In genomic region chr6:67481012-67481411, GRCm38 (mm10) we compare ENCODE assay signal across 14 mouse cellular contexts. TPM values are rescaled to one million over a fixed set of nuclear protein-coding genes. Genes with fewer than 3 reads are reported as not detected.
DNase-seq lines count a peak whose midpoint lies in the region; ATAC-seq and TF ChIP-seq lines count a peak whose summit lies in the region.
"Had no signal": no experiment of that assay in that cellular context is flagged by ENCODE, and none has a peak within 500 bp of the region (broad histone marks: within the 10 kb centered on the region; RNA-seq: fewer than 3 reads in every experiment).

No protein-coding gene starts in this region.

- no peak for DNase-seq in heart, adult 11 months
- peak; percentile 88 for DNase-seq in Patski (ENCODE audit: low read depth, low spot score)
- DNase-seq in spleen, adult 18-20 months: no peak
- DNase-seq in hindbrain, embryonic 10.5 days (ENCODE audit: low spot score): no peak
- DNase-seq in forebrain, embryonic 11.5 days (ENCODE audit: low spot score): no peak
- DNase-seq: cerebellum, postnatal 25 days; layer of hippocampus, adult 9-11 months; thymus, postnatal 25 days had no signal

- peak; percentile 86 for ATAC-seq in heart, embryonic 12.5 days (ENCODE audit: insufficient number of reproducible peaks, low FRiP score)
- ATAC-seq in Patski: peak; percentile 100
- peak; percentile 71; the same call in 1 of the 2 replicates for ATAC-seq in kidney, embryonic 14.5 days (ENCODE audit: low FRiP score, low TSS enrichment)
- peak; percentile 96 for ATAC-seq in lung, embryonic 16.5 days (ENCODE audit: low read depth)
- ATAC-seq in forebrain, embryonic 11.5 days (replicated peaks; ENCODE audit: low FRiP score): no peak
- ATAC-seq: CD4-positive, CD25-positive, alpha-beta regulatory T cell, adult 4 months had no signal

- in situ Hi-C loops in Patski (cut with MboI; ENCODE audit: low pct_unique_long_range_greater_than_20kb): no loop called here

- no peak overlapping the region for H3K4me2 ChIP-seq in heart, embryonic 12.5 days
- no peak overlapping the region for H3K4me2 ChIP-seq in kidney, embryonic 14.5 days (replicated peaks; ENCODE audit: low read depth, low read length)
- no peak overlapping the region for H3K4me2 ChIP-seq in lung, embryonic 16.5 days (ENCODE audit: low read depth, low read length)
- no peak overlapping the region for H3K4me2 ChIP-seq in forebrain, embryonic 11.5 days (ENCODE audit: low read depth, low read length, severe bottlenecking)
- H3K4me2 ChIP-seq: limb, embryonic 12.5 days had no signal

- H3K9ac ChIP-seq in heart, embryonic 12.5 days: no peak overlapping the region
- H3K9ac ChIP-seq in kidney, embryonic 14.5 days (ENCODE audit: low read depth, low read length): no peak overlapping the region
- H3K9ac ChIP-seq in lung, embryonic 16.5 days (ENCODE audit: low read length): no peak overlapping the region
- no peak overlapping the region for H3K9ac ChIP-seq in forebrain, embryonic 11.5 days (ENCODE audit: low read length)
- H3K9ac ChIP-seq: limb, embryonic 12.5 days had no signal

- no peaks in the 10 kb centered on the region for H3K9me3 ChIP-seq in heart, embryonic 12.5 days (replicated peaks)
- no peaks in the 10 kb centered on the region for H3K9me3 ChIP-seq in kidney, embryonic 14.5 days (ENCODE audit: control insufficient read depth, low read length)
- H3K9me3 ChIP-seq in lung, embryonic 16.5 days (ENCODE audit: control insufficient read depth, low read length): no peaks in the 10 kb centered on the region
- H3K9me3 ChIP-seq in hindbrain, embryonic 10.5 days: no peaks in the 10 kb centered on the region
- no peaks in the 10 kb centered on the region for H3K9me3 ChIP-seq in forebrain, embryonic 11.5 days (ENCODE audit: control insufficient read depth, low read length)
- H3K9me3 ChIP-seq: limb, embryonic 12.5 days had no signal

- CTCF ChIA-PET in Patski (lab: Charles Lee): interaction anchor here (1.3 to 2.1 kb wide), 5 partner anchors 9 to 53 kb away, joined by 3 to 13 read pairs (median 3); no protein-coding TSS in a partner anchor

- no peak overlapping the region for H3K4me3 ChIP-seq in heart, embryonic 12.5 days
- no peak overlapping the region for H3K4me3 ChIP-seq in kidney, embryonic 14.5 days (ENCODE audit: low read length)
- H3K4me3 ChIP-seq in lung, embryonic 16.5 days (ENCODE audit: low read length): no peak overlapping the region
- no peak overlapping the region for H3K4me3 ChIP-seq in hindbrain, embryonic 10.5 days
- H3K4me3 ChIP-seq in forebrain, embryonic 11.5 days (ENCODE audit: low read depth, low read length): no peak overlapping the region
- H3K4me3 ChIP-seq: erythroblast, embryonic 14.5 days; limb, embryonic 12.5 days had no signal

- H3K27ac ChIP-seq in heart, embryonic 12.5 days (ENCODE audit: poor library complexity, severe bottlenecking): peak overlapping the region; percentile 76
- H3K27ac ChIP-seq in kidney, embryonic 14.5 days (ENCODE audit: low read depth, low read length): no peak overlapping the region
- H3K27ac ChIP-seq in lung, embryonic 16.5 days (ENCODE audit: low read length): peak overlapping the region; percentile 65
- no peak overlapping the region for H3K27ac ChIP-seq in hindbrain, embryonic 10.5 days
- H3K27ac ChIP-seq in forebrain, embryonic 11.5 days (ENCODE audit: low read depth, low read length): no peak overlapping the region
- H3K27ac ChIP-seq: limb, embryonic 12.5 days had no signal

- H3K27me3 ChIP-seq in heart, embryonic 12.5 days (replicated peaks): no peaks in the 10 kb centered on the region
- H3K27me3 ChIP-seq in Patski: no peaks in the 10 kb centered on the region
- no peaks in the 10 kb centered on the region for H3K27me3 ChIP-seq in kidney, embryonic 14.5 days (ENCODE audit: control insufficient read depth, insufficient read depth, low read length)
- H3K27me3 ChIP-seq in lung, embryonic 16.5 days (ENCODE audit: control insufficient read depth, insufficient read depth, low read depth, low read length): no peaks in the 10 kb centered on the region
- H3K27me3 ChIP-seq in hindbrain, embryonic 10.5 days (ENCODE audit: insufficient read depth, poor library complexity, severe bottlenecking): no peaks in the 10 kb centered on the region
- H3K27me3 ChIP-seq in forebrain, embryonic 11.5 days (ENCODE audit: control insufficient read depth, insufficient read depth, low read length): no peaks in the 10 kb centered on the region
- H3K27me3 ChIP-seq: limb, embryonic 12.5 days had no signal

- no peak for TF ChIP-seq CTCF in Patski (IDR thresholded peaks at IDR 0.05)

- no peaks in the 10 kb centered on the region for H3K4me1 ChIP-seq in heart, embryonic 12.5 days (replicated peaks)
- H3K4me1 ChIP-seq in kidney, embryonic 14.5 days (ENCODE audit: control insufficient read depth, insufficient read depth, low read length): no peaks in the 10 kb centered on the region
- H3K4me1 ChIP-seq in lung, embryonic 16.5 days (replicated peaks; ENCODE audit: control insufficient read depth, insufficient read depth, low read length): no peaks in the 10 kb centered on the region
- H3K4me1 ChIP-seq in hindbrain, embryonic 10.5 days (replicated peaks): no peaks in the 10 kb centered on the region
- no peaks in the 10 kb centered on the region for H3K4me1 ChIP-seq in forebrain, embryonic 11.5 days (replicated peaks; ENCODE audit: control insufficient read depth, insufficient read depth, low read length)
- H3K4me1 ChIP-seq: limb, embryonic 12.5 days had no signal

- no peaks in the 10 kb centered on the region for H3K36me3 ChIP-seq in heart, embryonic 12.5 days
- H3K36me3 ChIP-seq in kidney, embryonic 14.5 days (ENCODE audit: control insufficient read depth, insufficient read depth, low read length): no peaks in the 10 kb centered on the region
- no peaks in the 10 kb centered on the region for H3K36me3 ChIP-seq in lung, embryonic 16.5 days (ENCODE audit: control insufficient read depth, insufficient read depth, low read length)
- no peaks in the 10 kb centered on the region for H3K36me3 ChIP-seq in hindbrain, embryonic 10.5 days
- H3K36me3 ChIP-seq in forebrain, embryonic 11.5 days (ENCODE audit: control insufficient read depth, insufficient read depth, low read length): no peaks in the 10 kb centered on the region
- H3K36me3 ChIP-seq: limb, embryonic 12.5 days had no signal

- POLR2A ChIA-PET in Patski (lab: Charles Lee): no interaction called here

- WGBS in heart, embryonic 12.5 days: 36% methylated on average over 2 of the region's 2 CpGs
- WGBS in kidney, embryonic 14.5 days: 71% methylated on average over 2 of the region's 2 CpGs
- 34% methylated on average over 2 of the region's 2 CpGs for WGBS in lung, embryonic 16.5 days
- WGBS in hindbrain, embryonic 10.5 days: 71% methylated on average over 2 of the region's 2 CpGs
- WGBS in forebrain, embryonic 11.5 days: 64% methylated on average over 2 of the region's 2 CpGs

RNA-seq across cellular contexts. Expression of gene Il23r, which starts 10.6 kb away (rescaled TPM):
- not detected in 2 replicates for polyA plus RNA-seq in heart, embryonic 12.5 days (2016; fragmentation: Nextera tagmentation; extraction: Ambion mirVana)
- 0.28 TPM for polyA plus RNA-seq in Patski (2021)
- polyA plus RNA-seq in kidney, embryonic 14.5 days (2014; fragmentation: Nextera tagmentation; extraction: Ambion mirVana): not detected in 2 replicates
- 0.08 TPM in 1 of 2 replicates, not detected in the other for polyA plus RNA-seq in lung, embryonic 16.5 days (2015; fragmentation: Nextera tagmentation; extraction: Ambion mirVana)
- polyA plus RNA-seq in hindbrain, embryonic 10.5 days (2016; fragmentation: Nextera tagmentation; extraction: Ambion mirVana): not detected in 2 replicates
- not detected in 2 replicates for polyA plus RNA-seq in forebrain, embryonic 11.5 days (2014; fragmentation: Nextera tagmentation; extraction: Ambion mirVana)
- polyA plus RNA-seq: erythroblast, embryonic 14.5 days; limb, embryonic 12.5 days had no signal

RNA-seq across cellular contexts. Expression of gene Tacstd2, which starts 54.6 kb away (rescaled TPM):
- 0.49 and 2.0 TPM in 2 replicates for polyA plus RNA-seq in heart, embryonic 12.5 days (2016; fragmentation: Nextera tagmentation; extraction: Ambion mirVana)
- 68.7 TPM for polyA plus RNA-seq in Patski (2021)
- 86.1 and 96.9 TPM in 2 replicates for polyA plus RNA-seq in kidney, embryonic 14.5 days (2014; fragmentation: Nextera tagmentation; extraction: Ambion mirVana)
- polyA plus RNA-seq in lung, embryonic 16.5 days (2015; fragmentation: Nextera tagmentation; extraction: Ambion mirVana): 21.0 and 26.1 TPM in 2 replicates
- 5.3 and 9.7 TPM in 2 replicates for polyA plus RNA-seq in hindbrain, embryonic 10.5 days (2016; fragmentation: Nextera tagmentation; extraction: Ambion mirVana)
- 5.4 and 7.0 TPM in 2 replicates for polyA plus RNA-seq in forebrain, embryonic 11.5 days (2014; fragmentation: Nextera tagmentation; extraction: Ambion mirVana)
- polyA plus RNA-seq: CD4-positive, CD25-positive, alpha-beta regulatory T cell, adult 4 months; erythroblast, embryonic 14.5 days had no signal

Comparison
In these comparisons a context has a peak if more than half of its experiments do, and no peak if none do; other contexts are left out.
1. H3K27ac ChIP-seq: peak in heart, embryonic 12.5 days (single experiment) and lung, embryonic 16.5 days (single experiment); none in kidney, embryonic 14.5 days (single experiment), hindbrain, embryonic 10.5 days (single experiment) and forebrain, embryonic 11.5 days (single experiment).